Mouse (Mus musculus): ENCODE results near the gene Olfr699. TPM values are rescaled to one million over a fixed set of nuclear protein-coding genes. Genes with fewer than 3 reads are reported as not detected.
"Not testable (repeated sequence)": the region's sequence is repeated elsewhere in the genome, so short reads cannot be mapped to it uniquely, and the experiment has no call there.

Gene Olfr699
- not detected for total RNA-seq (2021)
- long read RNA-seq: 0 reads

GRCm38 (mm10) chr7:106793098-106793497, at the start of gene Olfr699:
Gene Olfr699 (minus strand): TSS chr7:106793198.
- no peak for DNase-seq (ENCODE audit: low spot score in 2 of 2)

GRCm38 (mm10) chr7:106833793-106834192, 40.8 kb upstream of the Olfr699 start, which contains the start of gene Olfr702:
Gene Olfr702 (minus strand): TSS chr7:106833893.
- DNase-seq (ENCODE audit: low spot score in 2 of 2): no peak

DNA sequence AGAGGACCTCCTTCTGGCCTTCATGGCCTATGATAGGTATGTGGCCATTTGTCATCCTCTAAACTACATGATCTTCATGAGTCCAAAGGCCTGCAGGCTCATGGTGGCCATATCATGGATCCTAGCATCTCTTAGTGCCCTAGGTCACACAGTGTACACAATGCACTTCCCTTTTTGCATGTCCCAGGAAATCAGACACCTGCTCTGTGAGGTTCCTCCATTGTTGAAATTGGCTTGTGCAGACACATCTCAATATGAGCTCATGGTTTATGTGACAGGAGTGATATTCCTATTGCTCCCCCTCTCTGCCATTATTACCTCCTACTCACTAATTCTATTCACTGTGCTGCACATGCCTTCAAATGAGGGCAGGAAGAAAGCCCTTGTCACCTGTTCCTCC, 25.4 kb upstream of the Olfr699 start:
- no peak for DNase-seq (ENCODE audit: low spot score in 2 of 2)

- DNase-seq (ENCODE audit: low spot score in 2 of 2): no peak
Measured at GRCm38 (mm10) chr7:106815775-106816174, 22.8 kb upstream of the Olfr699 start.

GRCm38 (mm10) chr7:106813829-106814228, 20.8 kb upstream of the Olfr699 start, which contains the start of gene Olfr701:
Gene Olfr701 (plus strand): TSS chr7:106814129.
- no peak for DNase-seq (ENCODE audit: low spot score in 2 of 2)

DNA sequence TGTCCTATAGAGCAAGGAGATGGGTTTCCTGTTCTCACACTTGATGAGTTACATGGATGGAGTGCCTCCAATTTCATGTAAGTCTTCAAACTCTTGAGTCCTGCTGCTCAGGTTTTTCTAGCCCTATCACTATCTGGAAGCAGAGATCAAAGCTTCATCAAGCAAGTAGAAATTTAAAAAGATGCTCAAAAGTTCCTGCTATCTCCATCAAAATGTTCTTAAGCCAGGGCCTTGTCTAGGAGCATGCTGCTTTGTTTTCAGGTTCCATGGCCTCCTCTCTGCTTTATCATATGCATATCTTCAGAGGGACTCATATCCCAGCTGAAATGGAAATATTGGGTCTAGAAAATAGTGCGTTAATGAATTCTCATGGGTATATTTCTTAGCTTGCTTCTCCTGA, 15.7 kb upstream of the Olfr699 start, which contains the start of gene Olfr700:
Gene Olfr700, minus strand, starts transcription at position 101 of the 400 bp plus-strand sequence.
- no peak for DNase-seq (ENCODE audit: low spot score in 2 of 2)

DNA sequence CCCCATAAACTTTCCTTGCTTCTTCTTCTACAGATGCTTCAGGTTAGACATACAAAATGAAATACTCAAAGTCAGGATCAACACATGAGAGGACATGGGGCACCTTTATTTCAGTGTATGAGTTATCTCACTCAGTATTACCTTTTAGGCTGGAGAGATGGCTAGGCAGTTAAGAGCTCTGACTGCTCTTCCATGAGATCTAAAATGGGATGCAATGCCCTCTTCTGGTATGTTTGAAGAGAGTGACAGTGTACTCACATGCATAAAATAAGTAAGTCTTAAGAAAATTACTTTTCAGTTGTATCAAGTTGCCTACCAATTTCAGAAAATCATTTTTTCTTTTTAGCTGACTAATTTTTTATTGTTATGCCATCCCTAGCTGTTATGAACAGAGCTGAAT, 4.7 kb downstream of the Olfr699 start:
- DNase-seq (ENCODE audit: low spot score in 2 of 2): no peak

DNA sequence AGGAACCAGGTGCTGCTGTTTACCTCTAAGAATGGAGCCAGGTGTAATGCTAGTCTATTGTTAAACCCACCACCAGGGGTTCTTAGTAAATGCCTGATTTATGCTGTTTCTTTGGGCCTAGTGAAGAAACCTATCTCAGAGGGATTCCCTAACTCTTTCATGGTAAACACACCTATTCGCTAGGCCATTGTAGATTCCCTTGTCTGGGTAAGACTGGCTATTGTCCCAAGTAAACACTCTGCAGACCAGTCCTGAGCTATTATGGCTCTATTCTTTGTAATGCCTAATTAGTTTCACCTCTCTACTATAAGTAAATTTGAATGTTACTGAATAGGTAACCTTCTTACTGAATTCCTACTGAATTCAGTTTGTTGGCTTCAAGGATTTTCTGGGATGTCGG, 32.0 kb downstream of the Olfr699 start:
- DNase-seq (ENCODE audit: low spot score in 2 of 2): not testable (repeated sequence)

DNA sequence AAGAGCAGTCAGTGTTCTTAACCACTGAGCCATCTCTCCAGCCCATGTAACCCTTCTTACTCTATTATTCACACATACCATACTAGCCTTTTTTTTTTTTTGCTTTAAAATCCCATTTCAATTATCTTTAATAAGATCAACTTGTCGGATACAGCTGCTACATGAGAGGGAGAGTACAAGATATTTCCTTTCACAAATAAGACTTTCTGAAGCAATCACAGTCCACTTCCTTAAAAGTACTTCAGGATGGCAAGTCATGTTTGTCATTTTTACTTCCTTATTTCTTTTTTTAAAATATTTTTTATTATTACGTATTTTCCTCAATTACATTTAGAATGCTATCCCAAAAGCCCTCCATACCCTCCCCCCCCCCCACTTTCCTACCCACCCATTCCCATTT, 34.2 kb downstream of the Olfr699 start:
- DNase-seq (ENCODE audit: low spot score in 2 of 2): no peak

GRCm38 (mm10) chr7:106755297-106755696, 37.7 kb downstream of the Olfr699 start, which contains the start of gene Olfr698:
Gene Olfr698 (minus strand): TSS chr7:106755397.
- DNase-seq (ENCODE audit: low spot score in 2 of 2): no peak

GRCm38 (mm10) chr7:106745811-106746210, 47.2 kb downstream of the Olfr699 start:
- DNase-seq (ENCODE audit: low spot score in 2 of 2): no peak

GRCm38 (mm10) chr7:106742343-106742742, 50.7 kb downstream of the Olfr699 start, which contains the start of gene Olfr697:
Gene Olfr697 (minus strand): TSS chr7:106742443.
- no peak for DNase-seq (ENCODE audit: low spot score in 2 of 2)

Other genes starting within 250 kb of the Olfr699 start
- not detected for gene Olfr693, start 112.6 kb downstream of the Olfr699 start, total RNA-seq (2021)
- gene Olfr694, start 101.4 kb downstream of the Olfr699 start, total RNA-seq (2021): not detected
- gene Olfr695, start 76.8 kb downstream of the Olfr699 start, total RNA-seq (2021): not detected
- gene Olfr697, start 50.8 kb downstream of the Olfr699 start, total RNA-seq (2021): not detected
- gene Olfr698, start 37.8 kb downstream of the Olfr699 start, total RNA-seq (2021): not detected
- gene Olfr700, start 15.6 kb upstream of the Olfr699 start, total RNA-seq (2021): not detected
- gene Olfr701, start 20.9 kb upstream of the Olfr699 start, total RNA-seq (2021): not detected
- gene Olfr702, start 40.7 kb upstream of the Olfr699 start, total RNA-seq (2021): not detected
- not detected for gene Olfr703, start 50.2 kb upstream of the Olfr699 start, total RNA-seq (2021)
- not detected for gene Olfr704, start 70.0 kb upstream of the Olfr699 start, total RNA-seq (2021)
- not detected for gene Olfr705, start 83.7 kb upstream of the Olfr699 start, total RNA-seq (2021)
- not detected for gene Olfr706, start 95.0 kb upstream of the Olfr699 start, total RNA-seq (2021)
- not detected for gene Olfr707, start 108.0 kb upstream of the Olfr699 start, total RNA-seq (2021)
- gene Olfr1532-ps1, start 114.8 kb upstream of the Olfr699 start, total RNA-seq (2021): not detected
- gene Olfr709-ps1, start 139.0 kb upstream of the Olfr699 start, total RNA-seq (2021): not detected
- not detected for gene Olfr710, start 155.1 kb upstream of the Olfr699 start, total RNA-seq (2021)
- not detected for gene Olfr6, start 170.7 kb upstream of the Olfr699 start, total RNA-seq (2021)
- gene Olfr711, start 182.3 kb upstream of the Olfr699 start, total RNA-seq (2021): not detected
- gene Olfr2, start 212.9 kb upstream of the Olfr699 start, total RNA-seq (2021): not detected
- not detected for gene Olfr713, start 238.0 kb upstream of the Olfr699 start, total RNA-seq (2021)